Mouse (Mus musculus) mammary gland, adult 2 months (tissue): ENCODE measurements around the gene Asrgl1. TPM values are rescaled to one million over a fixed set of nuclear protein-coding genes. Genes with fewer than 3 reads are reported as not detected.

ENCODE experiments used
- polyA plus RNA-seq: library from polyadenylated mRNA; depleted of rRNA; stranded (reverse); fragments of >200 nt; gene quantifications from 2 replicates; pipeline ENCODE4 v1.2.3, GENCODE M21; 2012; ENCODE audit warnings: low replicate concordance; rRNA removed

Asrgl1 gene
- polyA plus RNA-seq, result 2.2 and 3.0 TPM in 2 replicates

DNA sequence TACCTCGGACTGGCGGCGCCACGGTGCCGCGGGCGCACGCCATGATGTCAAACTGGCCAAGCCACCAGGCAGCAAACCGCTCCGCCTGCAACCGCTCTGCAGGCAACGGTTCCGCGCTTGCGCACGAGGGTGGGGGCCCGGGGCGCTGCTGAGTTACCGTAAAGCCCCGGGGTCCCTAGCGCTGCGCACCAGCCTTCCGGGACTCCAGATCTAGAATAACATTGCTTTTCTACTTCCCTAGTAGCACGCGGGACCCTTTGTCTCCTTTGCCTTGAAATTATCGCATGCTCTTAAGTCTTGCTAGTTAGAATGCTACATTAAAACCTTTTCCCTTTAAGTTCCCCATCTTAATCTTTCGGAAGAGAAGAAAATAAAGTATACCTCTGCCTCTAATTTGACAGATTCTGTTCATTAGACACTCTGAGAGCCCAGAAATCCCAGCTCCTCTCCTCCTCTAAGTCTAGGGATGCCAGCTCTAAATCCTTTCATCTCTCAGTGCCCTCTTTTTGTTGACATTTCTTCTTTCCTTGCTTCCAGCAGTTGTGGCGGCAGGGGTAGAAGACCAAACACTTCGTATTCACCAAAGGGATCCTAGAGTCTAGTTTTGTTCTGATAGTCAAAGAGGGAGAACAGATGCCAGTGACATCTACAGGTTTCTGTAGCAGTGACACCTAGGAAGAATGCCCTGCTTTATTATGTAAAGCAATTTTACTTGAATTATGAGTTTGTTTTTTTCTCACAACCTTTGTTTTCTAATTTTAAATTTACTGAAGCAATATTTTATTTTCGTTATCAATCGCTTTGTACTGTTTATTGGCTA is at the start of gene Asrgl1:
Gene Asrgl1, minus strand, starts transcription at position 125 of the 820 bp plus-strand sequence.

DNA sequence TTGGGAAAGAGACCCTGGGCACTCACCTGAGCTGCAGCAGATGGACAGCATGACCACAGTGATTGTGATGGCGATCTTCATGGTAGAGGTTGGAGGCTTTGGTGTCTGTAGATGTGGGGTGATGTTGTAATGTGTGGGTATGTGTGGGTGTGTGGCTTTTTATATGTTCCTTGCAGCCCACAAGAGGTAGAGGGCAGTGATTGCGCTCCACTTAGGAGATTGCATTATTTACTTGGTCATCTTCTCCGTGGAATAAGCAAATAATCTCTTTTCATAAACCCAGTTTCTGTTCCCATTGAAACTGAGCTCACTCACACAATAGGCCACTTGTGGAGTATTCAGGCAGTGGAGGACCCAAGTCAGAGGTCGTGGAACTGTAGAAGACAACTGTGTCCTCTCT is 47.6 kb downstream of the Asrgl1 start, which contains the start of gene Scgb1a1:
Gene Scgb1a1, minus strand, starts transcription at position 138 of the 400 bp plus-strand sequence.

Other genes starting within 250 kb of the Asrgl1 start
- 9.6 and 10.3 TPM in 2 replicates for gene 1810009A15Rik, start 246.8 kb downstream of the Asrgl1 start, polyA plus RNA-seq
- gene Gm49416, start 246.7 kb downstream of the Asrgl1 start, polyA plus RNA-seq, result not detected in 2 replicates
- gene Ints5, start 242.6 kb downstream of the Asrgl1 start, polyA plus RNA-seq, result 28.9 and 29.0 TPM in 2 replicates
- gene Ganab, start 237.6 kb downstream of the Asrgl1 start, polyA plus RNA-seq, result 97.1 and 165 TPM in 2 replicates
- 79.0 and 149 TPM in 2 replicates for gene B3gat3, start 215.3 kb downstream of the Asrgl1 start, polyA plus RNA-seq
- gene Rom1, start 206.3 kb downstream of the Asrgl1 start, polyA plus RNA-seq, result 15.7 and 17.6 TPM in 2 replicates
- gene Eml3, start 206.1 kb downstream of the Asrgl1 start, polyA plus RNA-seq, result 70.7 and 78.1 TPM in 2 replicates
- gene Mta2, start 193.8 kb downstream of the Asrgl1 start, polyA plus RNA-seq, result 17.1 and 24.8 TPM in 2 replicates
- 20.2 and 22.1 TPM in 2 replicates for gene Tut1, start 181.8 kb downstream of the Asrgl1 start, polyA plus RNA-seq
- 173 and 301 TPM in 2 replicates for gene Eef1g, start 168.6 kb downstream of the Asrgl1 start, polyA plus RNA-seq
- 27.4 and 46.3 TPM in 2 replicates for gene Ahnak, start 146.4 kb downstream of the Asrgl1 start, polyA plus RNA-seq
- 32.8 and 35.9 TPM in 2 replicates for gene Scgb1a1, start 47.7 kb downstream of the Asrgl1 start, polyA plus RNA-seq